ENCODE assay signal across 15 mouse cellular contexts in the genomic region with DNA sequence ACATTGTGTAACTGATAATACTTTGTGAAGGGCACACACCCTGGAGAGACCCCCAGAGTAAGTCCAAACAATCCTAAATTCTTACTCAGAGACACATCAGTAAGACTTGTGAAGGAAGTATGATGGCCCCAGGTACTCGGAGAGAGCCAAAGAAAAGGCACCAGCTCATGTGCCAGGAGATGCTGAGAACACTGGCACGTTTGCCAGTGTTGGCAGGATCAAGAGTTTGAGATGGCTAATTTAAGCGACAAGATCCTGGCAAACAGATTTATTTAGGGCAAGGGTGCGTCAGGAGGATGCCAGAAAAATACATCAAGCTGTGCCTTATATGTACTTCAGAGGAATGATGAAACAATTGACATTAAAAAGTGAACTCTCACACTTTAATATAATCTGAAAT. TPM values are rescaled to one million over a fixed set of nuclear protein-coding genes. Genes with fewer than 3 reads are reported as not detected.
DNase-seq lines count a peak whose midpoint lies in the region; ATAC-seq and TF ChIP-seq lines count a peak whose summit lies in the region.
"Had no signal": no experiment of that assay in that cellular context is flagged by ENCODE, and none has a peak within 500 bp of the region (broad histone marks: within the 10 kb centered on the region; RNA-seq: fewer than 3 reads in every experiment).

No protein-coding gene starts in this region.

- no peak overlapping the region for H3K27ac ChIP-seq in heart, embryonic 11.5 days (ENCODE audit: low read depth, low read length)
- peak overlapping the region; percentile 12; the same call in 1 of the 2 replicates for H3K27ac ChIP-seq in cerebellum, adult 2 months (ENCODE audit: insufficient read depth, low read length)
- no peak overlapping the region for H3K27ac ChIP-seq in forebrain, postnatal 0 days (ENCODE audit: low read depth, low read length)
- H3K27ac ChIP-seq: hindbrain, embryonic 14.5 days; lung, embryonic 15.5 days had no signal

- H3K4me3 ChIP-seq in heart, embryonic 11.5 days (ENCODE audit: low read depth, low read length) = no peak overlapping the region
- no peak overlapping the region for H3K4me3 ChIP-seq in cerebellum, adult 2 months (replicated peaks; ENCODE audit: insufficient read depth, low read depth, low read length)
- H3K4me3 ChIP-seq in forebrain, postnatal 0 days (ENCODE audit: low read depth, low read length) = no peak overlapping the region
- H3K4me3 ChIP-seq: erythroblast, embryonic 14.5 days; lung, embryonic 15.5 days had no signal

- no peaks in the 10 kb centered on the region for H3K4me1 ChIP-seq in heart, embryonic 11.5 days (ENCODE audit: control insufficient read depth, insufficient read depth, low read length)
- H3K4me1 ChIP-seq in cerebellum, adult 2 months (ENCODE audit: control insufficient read depth, insufficient read depth, low read length) = peaks cover 3% of the 10 kb centered on the region; the same call in 1 of the 2 replicates
- H3K4me1 ChIP-seq in forebrain, postnatal 0 days (ENCODE audit: insufficient read depth) = no peaks in the 10 kb centered on the region
- H3K4me1 ChIP-seq: lung, embryonic 15.5 days had no signal

- DNase-seq in heart, adult 18-20 months = peak; percentile 58 to 69
- peak; percentile 77 for DNase-seq in brain, embryonic 14.5 days (ENCODE audit: low read depth)
- DNase-seq in cerebellum, adult 2 months = peak; percentile 82 to 94
- no peak for DNase-seq in forebrain, postnatal 0 days
- no peak for DNase-seq in urinary bladder, postnatal 14 days (ENCODE audit: low spot score)
- DNase-seq in kidney, postnatal 10 days = no peak
- DNase-seq: kidney, adult 11 months; retina, postnatal 1 day; spleen, adult 18-20 months had no signal

- no peak for TF ChIP-seq CTCF in brain, embryonic 14.5 days (IDR thresholded peaks at IDR 0.05; ENCODE audit: borderline replicate concordance, extremely low read depth, insufficient read depth, insufficient read length)
- no peak for TF ChIP-seq CTCF in cerebellum, adult 2 months (IDR thresholded peaks at IDR 0.05; ENCODE audit: borderline replicate concordance, insufficient read depth, low read depth, low read length)
- TF ChIP-seq CTCF in forebrain, postnatal 0 days (IDR thresholded peaks at IDR 0.05; ENCODE audit: low read depth) = no peak

- WGBS in heart, embryonic 11.5 days (ENCODE audit: insufficient replicate concordance) = 63% methylated on average over 4 of the region's 4 CpGs
- under 1% methylated on average over 4 of the region's 4 CpGs for WGBS in cerebellum, adult 2 months
- 38% methylated on average over 4 of the region's 4 CpGs for WGBS in forebrain, postnatal 0 days

- no peak for TF ChIP-seq POLR2A in brain, embryonic 14.5 days (IDR thresholded peaks at IDR 0.05; ENCODE audit: borderline replicate concordance, extremely low read depth, insufficient read depth, insufficient read length, poor library complexity, severe bottlenecking)
- no peak for TF ChIP-seq POLR2A in cerebellum, adult 2 months (IDR thresholded peaks at IDR 0.05; ENCODE audit: borderline replicate concordance, insufficient read depth, low read length)

- no peaks in the 10 kb centered on the region for H3K36me3 ChIP-seq in heart, embryonic 11.5 days (ENCODE audit: control insufficient read depth, insufficient read depth, low read length)
- no peaks in the 10 kb centered on the region for H3K36me3 ChIP-seq in forebrain, postnatal 0 days (ENCODE audit: insufficient read depth)
- H3K36me3 ChIP-seq: lung, embryonic 15.5 days had no signal

- H3K9ac ChIP-seq in heart, embryonic 11.5 days (ENCODE audit: low read depth, low read length) = no peak overlapping the region
- H3K9ac ChIP-seq in forebrain, postnatal 0 days = no peak overlapping the region
- H3K9ac ChIP-seq: hindbrain, embryonic 14.5 days; lung, embryonic 15.5 days had no signal

- H3K9me3 ChIP-seq in heart, embryonic 11.5 days (replicated peaks; ENCODE audit: control insufficient read depth, low read length) = no peaks in the 10 kb centered on the region
- H3K9me3 ChIP-seq in forebrain, postnatal 0 days (ENCODE audit: low read length) = no peaks in the 10 kb centered on the region
- H3K9me3 ChIP-seq: lung, embryonic 15.5 days had no signal

- no peak overlapping the region for H3K4me2 ChIP-seq in heart, embryonic 11.5 days
- H3K4me2 ChIP-seq in forebrain, postnatal 0 days (ENCODE audit: low read depth) = no peak overlapping the region
- H3K4me2 ChIP-seq: hindbrain, embryonic 14.5 days; lung, embryonic 15.5 days had no signal

- H3K27me3 ChIP-seq in heart, embryonic 11.5 days (ENCODE audit: control insufficient read depth, insufficient read depth, low read length) = no peaks in the 10 kb centered on the region
- H3K27me3 ChIP-seq in cerebellum, adult 2 months (ENCODE audit: control insufficient read depth, insufficient read depth, low read length) = no peaks in the 10 kb centered on the region
- H3K27me3 ChIP-seq in forebrain, postnatal 0 days (ENCODE audit: insufficient read depth, low read length) = no peaks in the 10 kb centered on the region
- H3K27me3 ChIP-seq: lung, embryonic 15.5 days had no signal

- ATAC-seq in heart, embryonic 11.5 days (replicated peaks; ENCODE audit: insufficient number of reproducible peaks, low FRiP score, low TSS enrichment) = no peak
- ATAC-seq in forebrain, postnatal 0 days = peak; percentile 51
- ATAC-seq in monocyte, adult 5-6 weeks (replicated peaks; ENCODE audit: insufficient number of reproducible peaks, low FRiP score, low TSS enrichment, poor library complexity, severe bottlenecking) = no peak
- ATAC-seq: activated CD4-positive, CD25-positive, alpha-beta regulatory T cell, adult 4 months had no signal

RNA-seq across cellular contexts. Expression of a gene that starts 6.1 kb away (rescaled TPM):
- 10 to 100 TPM; 36.2 to 42.1 TPM for total RNA-seq in heart, adult 18-20 months (2021)
- polyA plus RNA-seq in heart, embryonic 11.5 days (2014; fragmentation: Nextera tagmentation; extraction: Ambion mirVana) = 40.7 and 54.2 TPM in 2 replicates
- 51.6 and 82.4 TPM in 2 replicates for polyA plus RNA-seq in brain, embryonic 14.5 days (2012; rRNA removed)
- 35.5 and 41.3 TPM in 2 replicates for polyA plus RNA-seq in cerebellum, adult 2 months (2012; rRNA removed)
- 205 and 283 TPM in 2 replicates for total RNA-seq in forebrain, postnatal 0 days (2014; rRNA removed)
- polyA plus RNA-seq in forebrain, postnatal 0 days (2015; fragmentation: Nextera tagmentation; extraction: Ambion mirVana) = 138 and 175 TPM in 2 replicates
- total RNA-seq in monocyte, adult 5-6 weeks (2017) = 112 to 132 TPM (median 132 TPM) in 3 replicates

RNA-seq across cellular contexts. Expression of a gene that starts 32.9 kb away (rescaled TPM):
- 10 to 100 TPM; 23.3 to 23.6 TPM for total RNA-seq in heart, adult 18-20 months (2021)
- polyA plus RNA-seq in heart, embryonic 11.5 days (2014; fragmentation: Nextera tagmentation; extraction: Ambion mirVana) = 12.9 and 14.0 TPM in 2 replicates
- polyA plus RNA-seq in brain, embryonic 14.5 days (2012; rRNA removed) = 9.2 and 15.1 TPM in 2 replicates
- polyA plus RNA-seq in cerebellum, adult 2 months (2012; rRNA removed) = 21.6 and 22.3 TPM in 2 replicates
- total RNA-seq in forebrain, postnatal 0 days (2014; rRNA removed) = 18.1 and 26.7 TPM in 2 replicates
- 4.6 and 5.6 TPM in 2 replicates for polyA plus RNA-seq in forebrain, postnatal 0 days (2015; fragmentation: Nextera tagmentation; extraction: Ambion mirVana)
- total RNA-seq in monocyte, adult 5-6 weeks (2017) = 0.86 to 1.6 TPM (median 1.3 TPM) in 3 replicates

Comparison
In these comparisons a context has a peak if more than half of its experiments do, and no peak if none do; other contexts are left out.
1. DNase-seq: peak in heart, adult 18-20 months (2 of 2), brain, embryonic 14.5 days (single experiment) and cerebellum, adult 2 months (2 of 2); none in forebrain, postnatal 0 days (single experiment), urinary bladder, postnatal 14 days (single experiment) and kidney, postnatal 10 days (single experiment).